Mouse (Mus musculus) left cerebral cortex, postnatal 14 days (tissue): Measurements from ENCODE around the gene Obox6. TPM values are rescaled to one million over a fixed set of nuclear protein-coding genes. Genes with fewer than 3 reads are reported as not detected.

Source experiments
- DNase-seq, 2 experiments: peaks; one replicate each; pipeline ENCODE4 v3.0.0; 2021 to 2022; ENCODE audit warnings: low spot score in 2 of 2, mixed read lengths in 1 of 2
- intact Hi-C: fragments of 180-260 bp; cut with DNase I; formaldehyde crosslinking; loops from one replicate; pipeline ENCODE4 v1.15.1; 2025
- long read RNA-seq, 2 experiments: library from polyadenylated mRNA; stranded (forward); transcript quantifications; one replicate each; pipeline ENCODE4 v2.0.0; 2021
- total RNA-seq, 2 experiments: library from RNA; stranded (reverse); gene quantifications; 2 replicates each; pipeline ENCODE4 v1.2.3; 2021

Gene Obox6
- not detected for total RNA-seq
- long read RNA-seq, experiment 1 = 0 reads
- long read RNA-seq, experiment 2 = 0 reads

DNA sequence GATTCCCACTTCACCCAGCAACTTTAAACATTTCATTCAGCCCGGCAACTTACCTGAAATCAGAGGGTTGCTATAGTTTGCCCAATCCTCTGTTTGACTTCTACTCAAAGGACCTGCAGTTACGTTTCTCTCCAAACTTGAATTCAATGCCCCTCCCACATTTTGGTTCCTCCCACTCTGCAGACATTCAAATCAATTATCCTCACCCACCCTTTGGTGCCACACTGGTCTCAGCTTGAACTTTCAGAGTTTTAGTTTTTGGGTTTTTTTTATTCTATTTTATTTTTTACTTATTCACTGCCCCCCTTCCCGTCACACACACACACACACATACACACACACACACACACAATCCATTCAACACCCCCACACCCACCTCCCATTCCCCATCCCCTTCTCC is at the start of gene Obox6:
Gene Obox6, minus strand, starts transcription at position 101 of the 400 bp plus-strand sequence.
- no peak for DNase-seq
- intact Hi-C loops = no loop called here

DNA sequence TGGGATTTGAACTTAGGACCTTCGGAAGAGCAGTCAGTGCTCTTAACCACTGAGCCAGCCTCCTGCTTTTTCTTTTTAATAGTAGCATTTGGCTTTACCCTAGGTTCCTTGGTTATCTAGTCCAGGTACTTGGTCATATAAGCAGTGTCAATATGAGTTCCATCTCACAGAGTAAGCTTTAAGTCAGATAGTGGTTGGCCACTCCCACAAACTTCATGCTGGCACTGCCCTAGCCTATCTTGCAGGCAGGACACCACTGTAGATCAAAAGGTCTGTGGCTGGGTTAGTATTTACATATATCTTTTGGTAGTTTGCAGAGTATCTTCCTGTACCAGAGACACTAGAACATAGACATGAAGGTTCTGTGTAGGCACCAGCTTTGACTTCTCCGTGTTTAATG is 44.6 kb upstream of the Obox6 start:
- intact Hi-C loops = no loop called here

DNA sequence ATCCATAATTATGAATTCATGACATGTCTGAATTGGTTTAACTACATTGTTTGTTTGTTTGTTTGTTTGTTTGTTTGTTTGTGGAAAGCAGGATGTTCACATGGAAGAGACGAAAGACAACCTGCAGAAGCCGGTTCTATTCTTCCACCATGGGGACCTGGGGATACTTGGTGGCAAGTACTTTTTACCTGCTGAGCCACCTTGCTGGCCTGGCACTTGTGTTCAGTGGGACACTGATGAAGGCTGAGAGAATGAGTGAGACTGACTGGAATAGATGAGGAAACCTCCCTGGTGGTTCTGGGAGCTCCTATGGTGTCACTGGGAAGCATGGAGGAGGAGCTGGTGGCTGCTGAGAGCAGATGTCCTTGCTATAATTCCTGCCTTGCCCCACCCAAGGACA is 42.8 kb upstream of the Obox6 start, which contains the start of gene Crxos:
Gene Crxos, plus strand, starts transcription at position 301 of the 400 bp plus-strand sequence.
- intact Hi-C loops = no loop called here
- DNase-seq = no peak

More for the DNA sequence above, 44.6 kb upstream of the Obox6 start:
- DNase-seq = no peak

DNA sequence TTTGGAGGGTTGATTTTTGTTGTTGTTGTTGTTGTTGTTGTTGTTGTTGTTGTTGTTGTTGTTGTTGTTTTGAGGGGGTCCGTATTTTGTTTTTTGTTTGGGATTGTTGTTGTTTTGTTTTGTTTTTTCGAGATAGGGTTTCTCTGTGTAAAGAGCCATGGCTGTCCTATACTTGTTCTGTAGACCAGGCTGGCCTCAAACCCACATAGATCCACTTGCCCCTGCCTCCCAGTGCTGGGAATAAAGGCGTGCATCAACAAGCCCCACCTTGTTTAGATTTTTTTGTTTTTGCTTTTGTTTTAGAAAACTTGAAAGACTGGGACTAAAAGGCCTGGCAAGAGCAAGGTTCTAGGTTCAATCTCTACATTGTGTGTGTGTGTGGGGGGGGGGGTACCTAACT is 42.4 kb upstream of the Obox6 start:
- no peak for DNase-seq
- intact Hi-C loops = no loop called here

DNA sequence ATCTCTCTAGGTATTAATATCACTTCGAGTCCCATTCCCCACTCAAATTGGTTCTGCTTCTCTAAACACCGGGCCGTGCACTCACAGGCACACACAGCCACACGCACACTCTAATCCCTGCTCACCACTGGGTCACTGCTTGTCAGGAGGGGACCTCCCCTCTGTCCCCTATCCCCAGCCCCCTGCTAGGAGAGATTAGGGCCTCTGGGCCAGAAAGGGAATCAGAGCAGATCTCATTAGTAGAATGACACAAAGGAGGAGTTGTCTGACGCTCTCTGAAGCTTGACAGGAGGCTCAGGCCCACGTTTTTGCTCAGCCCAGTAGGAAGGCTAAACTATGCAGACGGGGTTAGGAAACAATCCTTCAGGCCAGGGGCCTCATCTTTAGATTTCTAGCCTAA is 41.9 kb upstream of the Obox6 start:
- DNase-seq = no peak
- intact Hi-C loops = no loop called here

DNA sequence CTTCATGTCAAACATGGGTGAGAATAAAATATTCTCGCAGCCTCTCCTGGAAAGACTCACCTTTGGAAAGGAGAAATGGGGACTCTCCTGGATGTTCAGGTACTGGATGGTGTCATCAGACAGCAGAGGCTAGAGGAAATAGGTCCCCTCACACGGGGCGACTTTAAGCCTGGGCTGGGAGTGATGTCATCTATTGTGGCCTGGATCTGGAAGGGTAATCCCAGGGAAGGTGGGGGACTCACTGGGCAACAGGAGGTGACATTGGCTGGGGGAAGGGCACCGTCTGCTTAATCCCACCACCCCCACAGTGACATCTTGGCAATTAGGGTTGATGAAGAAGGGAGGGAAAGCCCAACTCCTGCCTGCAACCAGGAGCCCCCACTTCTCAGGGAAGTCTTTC is 40.3 kb upstream of the Obox6 start, which contains the start of gene Crx:
Gene Crx, minus strand, starts transcription at position 213 of the 400 bp plus-strand sequence.
- intact Hi-C loops = no loop called here
- no peak for DNase-seq

DNA sequence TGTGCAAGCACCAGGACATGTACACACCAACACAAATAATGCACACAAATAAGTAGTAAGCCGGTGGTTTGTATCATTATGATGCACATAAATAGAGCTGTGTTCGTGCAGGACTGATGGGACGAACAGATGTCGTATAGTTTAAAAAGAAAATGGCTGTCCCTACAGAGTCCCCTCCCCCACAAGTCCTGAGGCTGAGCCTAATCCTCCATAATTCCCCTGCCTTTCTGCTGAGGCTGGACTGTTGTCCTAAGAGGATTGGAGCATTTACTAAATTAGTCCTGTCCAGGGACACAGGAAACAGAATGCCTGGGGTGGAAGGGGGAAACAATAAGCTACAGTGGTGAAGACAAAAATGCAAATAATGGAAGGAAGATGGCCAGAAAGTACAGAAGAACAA is 24.6 kb upstream of the Obox6 start:
- DNase-seq = no peak
- intact Hi-C loops = no loop called here

DNA sequence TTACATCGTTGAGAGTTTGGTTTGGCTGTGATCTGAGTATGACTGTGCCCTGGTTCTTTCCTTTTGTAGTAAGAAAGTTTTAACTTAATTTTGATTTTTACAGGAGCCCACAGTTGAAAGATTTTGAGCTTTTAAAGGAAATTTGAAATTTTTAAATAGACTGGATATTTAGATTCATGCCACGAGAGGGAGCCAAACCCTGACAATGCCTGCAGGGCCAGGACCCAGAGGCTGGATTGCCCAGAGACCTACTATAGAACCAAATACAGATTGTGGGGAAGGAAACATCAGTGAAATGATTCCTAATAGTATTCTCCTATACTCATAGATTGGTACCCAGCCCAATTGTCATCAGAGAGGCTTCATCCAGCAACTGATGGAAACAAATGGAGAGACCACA is 20.2 kb upstream of the Obox6 start:
- DNase-seq = no peak
- intact Hi-C loops = loop anchor here (2.0 kb wide), 1 partner anchor 53 kb away; no protein-coding TSS in a partner anchor

Other genes starting within 250 kb of the Obox6 start
- not detected for gene Obox3, start 199.8 kb downstream of the Obox6 start, total RNA-seq
- not detected for gene Obox5, start 89.5 kb downstream of the Obox6 start, total RNA-seq
- gene Crx, start 40.3 kb upstream of the Obox6 start, total RNA-seq = not detected
- gene Crxos, start 42.9 kb upstream of the Obox6 start, total RNA-seq = not detected
- gene Selenow, start 82.7 kb upstream of the Obox6 start, total RNA-seq = 1,000 to 10,000 TPM; 1,549 to 1,751 TPM
- gene Nop53, start 106.4 kb upstream of the Obox6 start, total RNA-seq = 100 to 1,000 TPM in 1 of 2 experiments, 10 to 100 TPM in 1; 97.9 to 106 TPM
- gene Ehd2, start 127.9 kb upstream of the Obox6 start, total RNA-seq = 1 to 10 TPM; 6.8 to 8.4 TPM
- gene Bicra, start 208.2 kb upstream of the Obox6 start, total RNA-seq = 10 to 100 TPM; 14.6 to 16.9 TPM
- gene Zfp541, start 222.1 kb upstream of the Obox6 start, total RNA-seq = under 1 TPM; 0.40 to 0.59 TPM